Mouse (Mus musculus) heart, embryonic 11.5 days (tissue): ENCODE data around the gene Apon. TPM values are rescaled to one million over a fixed set of nuclear protein-coding genes. Genes with fewer than 3 reads are reported as not detected.
"Not testable (repeated sequence)": the region's sequence is repeated elsewhere in the genome, so short reads cannot be mapped to it uniquely, and the experiment has no call there.

Source experiments
- ATAC-seq: fragments of 200-750 bp; cut with Nextera tagmentation; replicated peaks from 2 replicates; pipeline ENCODE4 v1.8.0; 2017; ENCODE audit warnings: moderate library complexity; ENCODE audit not compliant: insufficient number of reproducible peaks, low FRiP score, low TSS enrichment
- H3K27ac ChIP-seq: fragments of 300-500 bp; sonication (generic); 2 replicates; pipeline ENCODE4 v1.5.1; 2014; ENCODE audit warnings: mild to moderate bottlenecking, low read depth, low read length
- H3K27me3 ChIP-seq: fragments of 300-500 bp; sonication (generic); 2 replicates; pipeline ENCODE4 v1.6.1; 2014; ENCODE audit warnings: mild to moderate bottlenecking, low read length, mixed read lengths; ENCODE audit not compliant: control insufficient read depth, insufficient read depth
- H3K36me3 ChIP-seq: fragments of 300-500 bp; sonication (generic); 2 replicates; pipeline ENCODE4 v1.6.1; 2014; ENCODE audit warnings: mild to moderate bottlenecking, low read length, moderate library complexity, mixed read lengths; ENCODE audit not compliant: control insufficient read depth, insufficient read depth
- H3K4me1 ChIP-seq: fragments of 300-500 bp; sonication (generic); 2 replicates; pipeline ENCODE4 v1.6.1; 2014; ENCODE audit warnings: low read length; ENCODE audit not compliant: control insufficient read depth, insufficient read depth
- H3K4me2 ChIP-seq: fragments of 300-500 bp; sonication (generic); 2 replicates; pipeline ENCODE4 v1.6.1; 2014; ENCODE audit warnings: mild to moderate bottlenecking, moderate library complexity
- H3K4me3 ChIP-seq: fragments of 300-500 bp; sonication (generic); 2 replicates; pipeline ENCODE4 v1.5.1; 2014; ENCODE audit warnings: low read depth, low read length
- H3K9ac ChIP-seq: fragments of 300-500 bp; sonication (generic); 2 replicates; pipeline ENCODE4 v1.6.1; 2014; ENCODE audit warnings: mild to moderate bottlenecking, low read depth, low read length, moderate library complexity
- H3K9me3 ChIP-seq: fragments of 300-500 bp; sonication (generic); replicated peaks from 2 replicates; pipeline ENCODE4 v1.6.1; 2016; ENCODE audit warnings: low read length; ENCODE audit not compliant: control insufficient read depth
- WGBS: fragments of 180-500 bp; shearing (Covaris S2); extraction: QIAGEN DNeasy Blood & Tissue Kit; methylation state at CpG from one replicate; pipeline ENCODE4 v1.1.7; 2014; ENCODE audit not compliant: insufficient replicate concordance; 5-methylcytosine and 5-hydroxymethylcytosine counted together
- polyA plus RNA-seq: library from polyadenylated mRNA; unstranded; fragments of >200 nt; fragmentation: Nextera tagmentation; extraction: Ambion mirVana; gene quantifications from 2 replicates; pipeline ENCODE4 v1.2.1, GENCODE M21; 2014

Apon gene
- polyA plus RNA-seq, 1 experiment from 2014 or later: 0.24 TPM

GRCm38 (mm10) chr10:128260376-128260775 lies 6.5 kb downstream of the Apon start:
- H3K4me1 ChIP-seq, H3K9ac ChIP-seq, H3K4me2 ChIP-seq, H3K4me3 ChIP-seq, H3K27ac ChIP-seq, H3K9me3 ChIP-seq, H3K36me3 ChIP-seq, H3K27me3 ChIP-seq, ATAC-seq: not testable (repeated sequence)
- WGBS: 77% methylated on average over 7 of the region's 7 CpGs

GRCm38 (mm10) chr10:128262300-128262699 lies 8.4 kb downstream of the Apon start:
- H3K4me1 ChIP-seq: no peaks in the 10 kb centered on the region
- no peak overlapping the region for H3K9ac ChIP-seq
- 0 out of 2 replicates have a peak overlapping the region, but pooled peaks have one; percentile 5 for H3K4me3 ChIP-seq
- H3K4me2 ChIP-seq: peak overlapping the region; percentile 27; the same call in 1 of the 2 replicates
- WGBS: 64% methylated on average over 22 of the region's 22 CpGs
- H3K9me3 ChIP-seq: no peaks in the 10 kb centered on the region
- no peak for ATAC-seq
- no peaks in the 10 kb centered on the region for H3K36me3 ChIP-seq
- H3K27me3 ChIP-seq: no peaks in the 10 kb centered on the region
- no peak overlapping the region for H3K27ac ChIP-seq

- H3K27ac ChIP-seq: no peak overlapping the region
- no peak overlapping the region for H3K9ac ChIP-seq
- H3K27me3 ChIP-seq: no peaks in the 10 kb centered on the region
- 80% methylated on average over 6 of the region's 6 CpGs for WGBS
- H3K36me3 ChIP-seq: no peaks in the 10 kb centered on the region
- no peak overlapping the region for H3K4me3 ChIP-seq
- H3K4me1 ChIP-seq: no peaks in the 10 kb centered on the region
- no peak for ATAC-seq
- H3K4me2 ChIP-seq: no peak overlapping the region
- H3K9me3 ChIP-seq: no peaks in the 10 kb centered on the region
These were observed 9.8 kb downstream of the Apon start for GRCm38 (mm10) chr10:128263393-128264310.

GRCm38 (mm10) chr10:128268371-128268770 lies 14.5 kb downstream of the Apon start, which contains the start of gene Apof:
Apof (plus strand) TSS chr10:128268671.
- Histone ChIP-seq H3K9me3 (no peaks in the 10 kb centered on the region), H3K36me3 (no peaks in the 10 kb centered on the region), H3K27me3 (no peaks in the 10 kb centered on the region), H3K9ac (no peak within 1 kb of the TSS), H3K4me3 (no peak within 1 kb of the TSS), H3K27ac (no peak within 1 kb of the TSS), H3K4me2 (no peak within 1 kb of the TSS), H3K4me1 (no peaks in the 10 kb centered on the region)
- ATAC-seq: no peak
- WGBS: 66% methylated on average over 6 of the region's 6 CpGs

GRCm38 (mm10) chr10:128269206-128269910 lies 15.5 kb downstream of the Apon start:
- ATAC-seq: no peak
- H3K9me3 ChIP-seq: no peaks in the 10 kb centered on the region
- no peak overlapping the region for H3K9ac ChIP-seq
- H3K4me2 ChIP-seq: peak overlapping the region; percentile 67
- 83% methylated on average over 16 of the region's 16 CpGs for WGBS
- H3K27ac ChIP-seq: no peak overlapping the region
- no peaks in the 10 kb centered on the region for H3K27me3 ChIP-seq
- no peaks in the 10 kb centered on the region for H3K36me3 ChIP-seq
- no peaks in the 10 kb centered on the region for H3K4me1 ChIP-seq
- no peak overlapping the region for H3K4me3 ChIP-seq

GRCm38 (mm10) chr10:128270287-128270841 lies 16.5 kb downstream of the Apon start, which contains the start of gene Stat2:
Stat2 (plus strand) TSS chr10:128270559.
- under 1% methylated on average over 43 of the region's 43 CpGs for WGBS
- H3K4me3 ChIP-seq: peak within 1 kb of the TSS; percentile 71
- H3K9me3 ChIP-seq: no peaks in the 10 kb centered on the region

DNA sequence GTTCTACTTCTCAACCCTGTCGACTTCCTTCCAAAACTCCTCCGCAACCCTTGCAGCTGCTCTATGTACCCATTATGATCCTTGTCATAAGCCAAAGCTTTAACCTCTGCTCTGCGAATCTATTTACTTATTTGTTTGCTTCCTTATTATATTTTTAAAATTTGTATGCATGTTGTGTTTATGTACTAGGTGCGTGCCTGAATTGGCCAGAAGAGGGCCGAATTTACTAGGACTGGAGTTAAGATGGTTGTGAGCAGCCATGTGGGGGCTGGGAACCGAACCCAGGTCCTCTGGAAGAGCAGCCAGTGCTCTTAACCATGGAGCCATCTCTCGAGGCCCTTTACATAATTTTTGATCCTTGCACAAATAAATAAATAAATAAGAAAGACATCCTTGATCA lies 17.0 kb downstream of the Apon start:
- Histone ChIP-seq H3K27me3 (no peaks in the 10 kb centered on the region), H3K27ac (peak overlapping the region; percentile 60; the same call in 1 of the 2 replicates), H3K9ac (peak overlapping the region; percentile 81), H3K4me1 (no peaks in the 10 kb centered on the region), H3K36me3 (no peaks in the 10 kb centered on the region), H3K4me3 (peak overlapping the region; percentile 71), H3K9me3 (no peaks in the 10 kb centered on the region), H3K4me2 (peak overlapping the region; percentile 71)
- 38% methylated on average over 7 of the region's 7 CpGs for WGBS
- ATAC-seq: no peak

More at GRCm38 (mm10) chr10:128270287-128270841, 16.5 kb downstream of the Apon start, which contains the start of gene Stat2:
- H3K4me2 ChIP-seq: peak within 1 kb of the TSS; percentile 71
- peak within 1 kb of the TSS; percentile 81 for H3K9ac ChIP-seq
- peak within 1 kb of the TSS; percentile 60 for H3K27ac ChIP-seq
- H3K4me1 ChIP-seq: no peaks in the 10 kb centered on the region
- ATAC-seq: peak; percentile 97
- H3K36me3 ChIP-seq: no peaks in the 10 kb centered on the region
- no peaks in the 10 kb centered on the region for H3K27me3 ChIP-seq

DNA sequence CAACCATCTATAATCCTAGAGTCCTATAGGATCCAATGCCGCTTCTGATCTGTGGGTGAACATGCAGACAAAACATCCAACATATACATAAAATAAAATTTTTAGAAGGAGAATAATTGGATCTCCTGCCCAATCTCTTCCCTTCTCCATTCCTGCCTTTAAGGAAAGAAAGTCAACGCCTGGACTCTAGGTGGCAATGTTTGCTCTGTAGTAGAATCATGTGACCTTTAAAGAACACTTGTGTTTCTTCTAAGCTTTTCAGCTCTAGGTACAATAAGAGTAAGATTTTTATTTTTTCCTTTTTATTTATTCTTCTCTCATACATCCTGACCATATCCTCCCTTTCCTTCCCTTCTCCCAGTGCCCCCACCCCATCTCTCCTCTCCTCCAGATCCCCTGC lies 18.0 kb downstream of the Apon start:
- Histone ChIP-seq H3K9ac (no peak overlapping the region), H3K4me1 (no peaks in the 10 kb centered on the region), H3K4me2 (no peak overlapping the region), H3K27me3 (no peaks in the 10 kb centered on the region), H3K9me3 (no peaks in the 10 kb centered on the region), H3K27ac (no peak overlapping the region), H3K4me3 (no peak overlapping the region), H3K36me3 (no peaks in the 10 kb centered on the region)
- no peak for ATAC-seq
- WGBS: 67% methylated on average over 2 of the region's 2 CpGs
